Mouse (Mus musculus) thymus, adult 18-20 months (tissue): ENCODE measurements at regions not wholly inside any gene's neighbourhood (a gene's known extent, or its start where the extent isn't known, plus 50 kb on each side); places are given as distances from the start of the nearest gene placed in this dataset.

ENCODE experiments used
- DNase-seq, 2 experiments: peaks; one replicate each; pipeline ENCODE4 v3.0.0; 2022; ENCODE audit warnings: mixed read lengths in 2 of 2

DNA sequence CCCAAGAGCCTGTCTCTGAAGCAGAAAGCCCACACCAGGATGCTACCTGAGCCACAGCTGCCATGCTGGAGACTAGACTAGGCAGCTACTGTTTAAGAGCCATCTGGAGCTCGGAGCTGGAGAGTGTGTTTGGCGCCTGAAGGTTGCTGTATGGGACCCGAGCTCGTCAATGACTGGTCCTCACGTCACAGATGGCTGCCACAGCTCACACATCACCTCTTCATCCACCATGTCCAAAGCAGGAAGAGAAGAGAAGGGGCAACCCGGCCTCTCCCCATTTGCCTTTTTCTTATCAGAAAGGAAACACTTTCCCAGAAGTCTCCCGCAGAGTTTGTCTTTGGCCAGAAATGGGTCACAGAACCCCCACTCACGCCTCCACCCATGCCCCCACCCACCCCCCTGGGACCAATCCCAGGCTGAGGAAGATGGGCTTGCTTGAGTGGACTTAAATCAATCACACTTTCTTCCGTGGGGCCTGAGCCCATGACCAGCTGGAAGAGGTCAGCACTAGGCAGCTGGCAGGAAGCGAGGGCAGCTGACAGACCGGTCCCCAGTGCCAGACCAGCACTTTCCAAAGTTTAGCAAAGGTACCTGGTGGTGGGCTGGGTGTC is 53.5 kb upstream of the Ptpn1 start:
- DNase-seq = no peak

DNA sequence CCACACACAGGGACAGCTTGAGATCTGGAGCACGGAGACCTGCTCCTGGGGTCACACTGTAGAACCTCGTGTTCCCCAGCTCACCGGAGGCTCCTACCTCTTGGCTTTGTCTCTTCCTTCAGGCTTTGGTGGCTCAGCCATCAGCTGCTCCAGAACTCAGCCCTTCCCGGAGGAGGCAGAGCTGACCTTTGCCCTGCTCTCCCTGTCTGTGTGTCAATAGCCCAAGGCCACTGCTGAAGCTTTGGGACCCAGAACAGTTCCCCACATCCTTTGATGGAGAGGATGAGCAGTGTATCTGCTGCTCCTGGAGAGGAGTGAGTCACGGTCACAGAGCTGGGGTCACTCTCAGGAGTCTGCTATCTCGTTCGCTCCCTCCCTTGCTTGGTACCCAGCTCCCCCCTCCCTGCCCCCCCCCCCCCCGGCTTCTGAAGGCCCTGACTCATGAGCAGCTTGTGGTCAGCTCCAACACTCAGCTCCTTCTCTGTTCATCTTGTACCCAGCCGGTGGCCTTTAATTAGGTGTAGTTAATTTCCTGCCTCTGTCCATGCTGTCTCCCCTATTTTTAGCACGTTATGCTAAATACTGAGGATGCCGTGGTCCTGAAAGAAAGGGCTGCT is 54.5 kb upstream of the Ptpn1 start:
- no peak for DNase-seq

DNA sequence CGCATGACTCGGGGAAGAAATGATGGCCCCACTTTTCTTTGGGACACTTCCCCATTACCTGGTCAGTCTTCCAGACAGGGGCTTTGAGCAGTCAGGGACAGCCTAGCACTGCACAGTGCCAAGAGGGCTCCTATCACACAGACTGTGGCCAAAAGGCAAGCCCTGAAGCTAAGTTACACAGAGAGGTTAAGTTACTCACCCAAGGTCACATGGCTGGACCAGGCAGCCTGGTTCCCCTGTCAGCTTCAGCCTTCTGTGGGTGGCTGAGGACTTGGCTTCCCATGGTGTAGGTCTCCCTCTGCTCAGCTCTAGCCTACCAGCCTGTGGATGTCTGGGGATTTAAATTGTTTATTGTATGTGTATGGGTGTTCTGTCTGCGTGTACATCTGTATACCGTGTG is 59.4 kb upstream of the Ptpn1 start:
- DNase-seq = no peak

DNA sequence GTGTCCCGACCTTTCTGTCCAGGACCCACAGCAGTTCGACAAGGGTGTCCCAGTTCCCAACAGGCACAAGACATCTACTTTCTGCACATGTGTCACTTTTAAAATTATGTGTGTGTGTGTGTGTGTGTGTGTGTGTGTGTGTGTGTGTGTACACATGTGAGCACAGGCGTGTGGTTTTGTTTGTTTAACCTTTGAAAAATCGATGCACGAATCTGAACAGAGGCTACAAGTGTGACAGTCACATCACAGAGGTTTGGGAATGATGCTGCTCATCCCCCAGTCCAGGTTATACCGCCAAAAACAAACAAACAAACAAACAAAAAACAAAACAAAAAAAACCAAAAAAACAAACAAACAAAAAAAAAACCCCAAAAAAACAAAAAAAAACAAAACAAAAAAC is 61.7 kb upstream of the Ptpn1 start:
- no peak for DNase-seq

DNA sequence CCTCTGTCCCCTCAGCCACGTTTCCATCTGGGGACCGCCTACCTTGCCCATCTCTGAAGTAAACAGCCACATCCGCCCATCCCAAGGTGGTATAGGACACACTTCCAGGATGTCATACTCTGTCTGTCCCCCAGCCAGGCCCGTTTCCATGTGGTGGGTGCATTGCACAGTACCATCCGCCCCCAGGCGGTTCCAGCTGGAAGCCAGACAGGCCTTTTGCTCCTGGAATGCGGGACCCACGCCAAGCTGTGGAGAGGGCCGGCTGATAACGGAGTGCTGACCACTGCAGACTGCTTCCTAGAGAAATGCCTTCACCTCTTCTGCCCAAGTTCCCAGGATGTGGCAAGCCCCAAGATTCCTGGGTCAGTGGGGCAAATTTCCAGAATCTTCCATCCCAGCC is 65.1 kb upstream of the Ptpn1 start:
- DNase-seq = no peak

DNA sequence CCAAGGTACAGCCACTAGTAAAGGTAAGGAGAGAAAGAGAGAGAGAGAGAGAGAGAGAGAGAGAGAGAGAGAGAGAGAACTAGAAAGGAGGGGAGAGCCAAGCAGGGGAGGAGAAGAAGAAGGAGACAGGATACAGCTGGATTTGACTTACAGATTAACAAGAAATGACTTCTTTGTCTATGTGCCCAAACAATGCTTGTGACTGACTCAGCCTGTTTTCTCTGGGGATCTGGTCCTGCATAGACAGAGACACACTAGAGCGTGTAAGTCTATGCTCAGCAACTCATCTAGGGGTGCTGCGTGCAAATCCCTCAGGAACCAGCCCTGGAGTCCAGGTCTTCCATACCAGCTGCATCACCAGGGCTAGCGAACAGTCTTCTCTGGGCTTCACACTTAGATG is 66.3 kb upstream of the Ptpn1 start:
- no peak for DNase-seq

DNA sequence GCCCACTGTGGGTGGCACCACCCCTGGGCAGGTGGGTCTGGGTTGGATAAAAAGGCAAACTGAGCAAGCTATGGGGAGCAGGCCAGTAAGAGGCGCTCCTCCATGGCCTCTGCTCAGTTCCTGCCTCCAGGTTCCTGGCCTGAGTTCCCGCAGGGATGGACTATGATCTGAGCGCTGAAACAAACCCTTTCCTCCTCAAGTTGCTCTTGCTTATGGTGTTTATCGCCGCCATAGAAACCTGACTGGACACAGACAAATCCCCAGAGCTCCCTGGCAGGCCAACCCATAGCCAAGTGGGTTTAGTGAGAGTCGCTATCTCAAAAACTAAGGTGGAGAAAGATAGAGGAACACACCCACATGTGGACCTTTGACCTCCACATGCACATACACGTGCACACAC is 67.2 kb upstream of the Ptpn1 start:
- DNase-seq = no peak

DNA sequence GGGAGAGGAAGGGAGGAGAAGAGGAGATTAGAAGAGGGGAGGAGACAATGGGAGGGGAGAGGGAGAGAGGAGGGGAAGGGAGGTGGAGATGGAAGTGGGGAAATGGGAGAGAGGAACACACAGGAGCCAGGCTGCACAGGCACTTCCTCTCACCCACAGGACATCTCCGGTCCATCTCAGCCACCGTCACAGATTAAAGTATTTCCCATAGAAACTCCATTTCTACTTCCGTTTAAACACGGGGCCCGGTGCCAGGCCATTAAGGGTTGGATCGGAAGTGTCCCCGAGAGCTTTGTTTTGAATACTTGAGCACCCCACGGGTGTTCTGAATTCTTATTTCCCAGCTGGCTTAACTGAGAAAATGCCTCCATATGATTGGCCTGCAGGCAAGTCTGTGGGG is 67.6 kb upstream of the Ptpn1 start:
- no peak for DNase-seq

DNA sequence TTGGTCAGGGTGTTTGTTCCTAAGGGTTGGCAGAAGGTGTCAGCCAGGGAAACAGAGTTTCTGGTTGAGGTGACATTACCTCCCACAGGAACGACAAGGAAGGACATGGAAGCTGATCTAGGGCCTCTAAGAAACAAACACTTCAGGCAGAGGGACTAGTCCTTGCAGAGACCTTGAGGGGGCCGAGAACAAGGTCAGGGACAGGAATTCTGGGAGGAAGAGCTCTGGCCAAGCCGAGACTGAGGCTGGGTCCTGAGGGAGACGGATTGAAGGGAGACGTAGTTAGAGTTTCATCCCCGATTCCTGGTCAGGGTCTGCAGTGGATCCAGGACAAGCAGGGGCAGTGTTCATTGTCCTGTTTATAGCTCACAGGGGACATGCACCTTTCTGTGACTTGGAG is 68.2 kb upstream of the Ptpn1 start:
- DNase-seq = no peak

DNA sequence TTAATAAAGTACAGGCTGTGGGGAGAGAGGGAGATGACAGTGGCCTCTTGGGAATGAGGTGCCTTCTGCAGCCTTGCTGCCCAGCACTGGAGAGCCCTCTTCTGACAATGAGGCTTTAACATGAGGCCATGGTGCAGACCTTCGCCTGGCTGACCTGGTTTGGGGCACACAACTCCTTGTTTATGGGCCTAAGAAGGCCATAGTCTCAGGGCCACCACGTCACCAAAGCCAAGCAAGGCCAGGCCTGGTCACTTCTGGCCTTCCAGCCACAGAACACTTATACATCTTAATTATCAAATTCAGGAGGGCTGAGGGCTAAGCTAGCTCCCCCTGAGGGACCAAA is 70.7 kb upstream of the Ptpn1 start:
- no peak for DNase-seq

DNA sequence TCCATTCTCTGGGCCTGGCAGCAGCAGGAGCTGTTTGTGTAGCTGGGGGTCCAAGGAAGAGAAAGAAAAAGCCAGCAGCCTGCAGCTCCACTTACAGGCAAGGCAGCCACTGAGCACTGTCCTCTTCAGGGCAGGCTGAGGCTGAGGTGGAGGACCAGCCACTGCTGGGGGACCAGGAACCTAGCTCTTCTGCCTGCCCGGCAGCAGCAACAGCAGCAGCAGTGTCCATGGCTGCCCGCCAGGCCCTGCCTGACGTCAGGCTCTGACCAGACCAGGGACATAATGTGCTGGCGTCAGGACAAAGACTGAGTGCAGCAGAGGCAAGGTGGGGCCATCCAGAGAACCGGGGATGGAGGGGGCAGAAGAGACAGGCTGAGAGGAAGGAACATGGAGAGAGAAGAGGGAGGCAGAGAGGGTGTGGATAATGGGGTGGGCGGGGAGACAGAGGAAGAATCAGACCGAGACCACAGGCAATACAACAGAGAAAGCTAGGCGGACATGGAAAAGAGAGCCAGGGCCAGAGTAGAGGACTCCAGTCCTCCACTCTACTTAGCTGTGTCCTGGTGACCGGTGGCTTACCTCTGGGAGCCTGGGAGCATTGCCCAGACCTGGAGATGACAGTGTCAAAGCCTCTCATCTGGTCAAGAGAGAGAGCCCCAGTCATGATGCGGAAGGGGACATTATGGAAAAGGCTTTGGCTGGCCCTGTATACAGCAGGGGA is 71.2 kb upstream of the Ptpn1 start:
- peak; percentile 23 to 26 for DNase-seq

DNA sequence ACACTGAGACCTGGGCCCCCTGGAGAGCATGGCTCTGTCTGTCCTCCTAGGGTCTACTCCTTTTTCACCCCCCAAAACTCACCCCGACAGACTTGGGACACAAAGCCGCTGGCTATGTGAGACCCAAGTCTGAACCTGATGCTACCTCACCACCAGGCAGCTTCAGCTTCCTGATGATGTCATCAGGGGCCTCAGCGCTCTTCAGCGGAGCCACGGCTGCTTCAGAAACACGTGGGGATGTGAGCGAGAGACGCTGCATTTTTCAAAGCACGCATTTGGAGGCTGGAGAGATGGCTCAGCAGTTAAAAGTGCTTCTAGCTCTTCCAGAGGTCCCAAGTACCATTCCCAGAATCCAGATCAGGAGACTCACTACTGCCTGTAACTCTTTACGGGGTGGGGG is 72.3 kb upstream of the Ptpn1 start:
- DNase-seq = no peak

DNA sequence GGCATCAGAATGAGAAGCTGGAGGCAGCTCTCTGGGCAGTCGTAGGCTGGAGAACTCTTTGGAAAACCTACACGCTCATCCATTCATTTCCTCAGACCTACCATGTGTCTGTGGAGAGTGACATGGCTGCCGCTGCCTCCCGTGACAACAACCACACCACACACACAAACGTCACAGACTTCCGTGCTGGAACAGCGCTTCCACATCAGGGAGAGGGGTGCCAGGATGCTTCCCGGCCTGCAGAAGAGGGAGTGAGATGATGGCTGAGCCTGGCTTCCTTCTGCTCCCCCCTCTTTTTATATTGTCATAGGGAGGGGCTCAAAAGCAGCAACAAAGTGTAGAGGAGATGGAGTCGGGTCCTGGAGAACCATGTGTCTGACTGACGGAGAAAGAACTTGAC is 73.5 kb upstream of the Ptpn1 start:
- no peak for DNase-seq

DNA sequence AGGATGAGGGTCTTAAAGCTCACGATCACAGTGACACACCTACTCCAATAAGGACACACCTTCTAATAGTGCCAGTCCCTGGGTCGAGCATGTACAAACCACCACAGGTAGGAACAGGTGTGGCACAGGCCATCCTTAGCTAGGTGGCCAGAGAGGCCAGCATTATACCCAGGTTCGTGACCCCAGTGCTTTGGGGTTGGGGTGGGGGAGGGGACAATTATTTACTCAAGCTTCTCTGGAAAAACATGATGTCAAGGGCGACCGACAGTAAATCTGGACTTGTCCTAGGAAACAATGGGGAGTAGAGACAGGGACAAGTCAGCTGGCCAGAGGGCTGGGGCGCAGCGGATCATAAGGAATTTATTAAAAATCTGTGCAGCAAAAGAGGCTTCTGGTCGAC is 73.9 kb upstream of the Ptpn1 start:
- no peak for DNase-seq

DNA sequence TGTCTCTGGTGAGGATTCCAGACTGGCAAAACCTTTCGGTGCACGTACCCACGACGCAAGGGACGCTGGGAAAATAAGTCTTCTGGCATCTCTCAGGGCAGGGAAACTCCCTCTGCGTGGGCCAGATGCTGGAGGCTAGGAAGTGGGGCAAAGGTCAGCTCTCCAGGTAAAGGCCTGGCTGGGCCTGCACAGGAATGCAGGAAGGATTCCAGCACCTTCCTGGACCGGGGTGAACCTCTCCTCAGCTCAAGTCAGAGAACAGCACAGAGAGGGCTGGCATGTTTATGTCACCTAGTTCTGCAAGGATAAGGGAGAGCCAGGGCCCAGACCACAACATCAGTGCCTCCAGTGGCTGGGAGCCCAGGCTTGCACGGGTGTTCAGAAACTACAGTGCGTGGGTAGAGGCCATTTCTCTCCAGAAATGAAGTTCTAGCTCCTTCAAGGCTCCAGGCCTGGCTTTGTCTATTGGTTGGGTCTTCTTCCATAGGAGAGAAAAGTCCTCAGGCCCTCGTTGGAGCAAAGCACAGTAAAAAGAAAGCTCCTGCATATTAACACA is 74.9 kb upstream of the Ptpn1 start:
- DNase-seq = no peak

DNA sequence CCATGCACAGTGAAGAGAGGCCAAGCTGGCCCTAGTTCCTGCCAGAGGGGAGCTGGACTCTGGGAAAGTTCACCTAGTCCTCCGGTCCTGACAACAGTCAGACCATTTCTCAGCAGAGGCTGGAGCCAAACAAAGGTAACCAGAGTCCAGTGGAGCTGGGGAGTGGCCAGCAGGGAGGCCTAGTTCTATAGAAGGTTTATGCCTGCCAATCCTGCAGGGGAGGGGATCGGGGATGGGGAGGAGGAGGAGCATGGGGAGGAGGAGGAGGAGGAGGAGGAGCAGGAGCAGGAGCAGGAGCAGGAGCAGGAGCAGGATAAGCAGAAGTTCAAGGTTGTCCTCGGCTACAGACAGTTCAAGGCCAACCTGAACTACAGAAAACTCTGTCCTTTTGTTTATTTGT is 75.8 kb upstream of the Ptpn1 start:
- no peak for DNase-seq

DNA sequence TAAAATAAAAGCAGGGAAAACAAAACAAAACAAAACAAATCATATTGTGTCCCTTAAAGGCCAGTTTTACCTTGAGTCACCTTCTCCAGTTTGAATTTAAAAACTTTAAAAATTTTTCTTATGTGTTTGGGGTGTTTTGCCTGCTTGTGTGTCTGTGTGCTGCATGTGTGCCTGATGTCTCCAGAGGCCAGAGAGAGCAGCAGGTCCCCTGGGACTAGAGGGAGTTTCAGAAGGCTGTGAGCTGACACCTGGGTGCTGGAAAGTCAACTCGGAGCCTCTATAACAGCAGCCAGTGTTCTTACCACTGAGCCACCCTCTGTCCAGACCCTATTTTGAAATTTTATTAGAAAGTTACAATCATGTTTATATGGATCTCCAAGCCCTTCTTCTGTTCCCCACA is 77.8 kb upstream of the Ptpn1 start:
- no peak for DNase-seq

DNA sequence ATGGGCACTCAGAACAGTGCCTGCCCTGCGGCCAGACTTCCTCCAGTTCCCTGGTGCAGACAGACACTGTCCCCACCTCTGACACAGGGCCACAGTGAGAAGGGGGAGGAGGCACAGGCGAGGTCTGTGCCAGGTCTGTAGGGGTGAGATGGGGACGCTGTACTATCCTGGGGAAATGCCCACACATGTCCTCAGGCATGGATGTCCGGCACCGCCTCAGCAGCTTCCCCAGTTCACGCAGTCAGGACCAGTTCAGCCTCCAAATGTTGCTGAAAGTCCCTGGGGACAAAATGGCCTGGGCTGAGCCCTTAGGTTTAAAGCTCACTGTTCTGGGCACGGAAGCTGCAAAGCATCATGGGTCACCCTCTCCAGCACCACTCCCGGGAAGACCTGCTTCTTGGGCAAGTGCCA is 78.4 kb upstream of the Ptpn1 start:
- no peak for DNase-seq

DNA sequence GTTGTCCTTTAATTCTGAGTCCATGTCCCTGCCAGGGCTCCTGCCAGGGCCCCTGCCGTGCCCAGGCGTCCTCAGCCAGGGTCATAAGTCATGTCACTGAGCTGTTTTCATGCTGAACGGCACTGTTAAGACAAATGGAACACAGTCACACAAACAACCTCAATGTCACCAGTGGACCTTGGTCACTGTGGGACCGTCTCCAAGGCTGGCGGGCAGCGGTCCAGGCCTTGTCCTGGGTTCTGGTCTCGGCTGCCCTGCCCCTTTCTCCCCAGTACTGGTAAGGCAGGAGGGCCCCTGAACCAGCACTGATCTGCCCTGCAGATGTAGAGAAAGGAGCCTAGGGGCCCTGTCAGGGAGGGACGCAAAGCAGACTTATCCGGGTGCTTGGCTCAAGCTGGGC is 79.3 kb upstream of the Ptpn1 start:
- no peak for DNase-seq

DNA sequence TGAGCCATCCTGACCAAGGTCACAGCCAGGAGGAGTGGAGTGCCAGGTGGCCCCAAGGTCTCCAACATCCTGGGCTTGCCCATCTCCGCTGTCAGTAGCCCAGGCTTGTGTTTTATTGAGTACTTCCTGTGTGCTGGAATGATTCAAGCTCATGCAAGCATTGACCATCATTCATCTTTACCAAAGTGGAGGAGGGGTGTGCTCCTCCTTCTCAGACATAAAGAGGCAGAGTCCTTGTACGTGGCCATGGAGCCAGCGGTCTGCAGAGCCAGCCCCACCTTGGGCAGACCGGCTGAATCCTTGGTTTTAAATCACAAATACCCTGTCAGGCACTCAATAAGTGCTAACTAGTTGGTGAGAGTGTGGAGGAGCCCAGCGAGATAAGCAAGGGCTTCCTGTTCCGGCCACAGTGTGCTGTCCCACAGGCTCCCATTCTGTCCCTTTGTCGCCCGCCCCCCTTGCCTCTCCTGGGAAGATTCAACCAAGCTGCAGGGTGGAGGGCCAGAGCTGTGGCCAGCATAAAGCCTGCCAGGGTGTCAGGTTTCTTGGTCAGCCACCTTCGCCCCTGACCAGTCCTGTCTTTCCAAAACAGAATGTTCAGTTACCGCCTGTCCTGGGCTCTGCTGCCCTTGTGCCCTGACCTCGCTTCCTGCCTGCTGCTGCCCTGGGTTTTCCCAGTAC is 80.5 kb upstream of the Ptpn1 start:
- no peak for DNase-seq

DNA sequence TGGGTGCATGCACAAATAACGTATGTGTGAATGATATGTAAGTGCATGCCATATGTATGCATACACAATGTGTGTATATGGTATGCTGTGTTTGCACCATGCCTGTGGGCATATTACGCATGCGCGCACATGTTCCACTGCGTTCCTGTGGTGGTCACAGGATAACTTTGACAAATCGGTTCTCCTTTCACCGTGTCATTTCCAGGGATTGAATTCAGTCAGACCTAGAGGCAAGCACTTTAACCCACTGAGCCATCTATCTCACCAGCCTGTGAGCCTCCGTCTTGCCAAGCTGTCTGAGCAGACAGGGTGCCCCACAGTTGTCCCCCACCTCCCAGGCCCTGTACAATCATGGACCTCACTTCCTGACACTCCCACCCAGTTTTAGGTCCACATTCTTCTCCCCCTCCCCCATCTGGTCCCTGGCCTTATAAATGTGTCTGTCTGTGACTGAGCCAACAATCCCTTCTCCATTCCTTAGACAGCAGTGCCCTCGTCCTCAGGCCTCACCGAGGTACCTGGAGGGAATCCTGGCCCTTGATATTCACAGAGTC is 81.8 kb upstream of the Ptpn1 start:
- no peak for DNase-seq

DNA sequence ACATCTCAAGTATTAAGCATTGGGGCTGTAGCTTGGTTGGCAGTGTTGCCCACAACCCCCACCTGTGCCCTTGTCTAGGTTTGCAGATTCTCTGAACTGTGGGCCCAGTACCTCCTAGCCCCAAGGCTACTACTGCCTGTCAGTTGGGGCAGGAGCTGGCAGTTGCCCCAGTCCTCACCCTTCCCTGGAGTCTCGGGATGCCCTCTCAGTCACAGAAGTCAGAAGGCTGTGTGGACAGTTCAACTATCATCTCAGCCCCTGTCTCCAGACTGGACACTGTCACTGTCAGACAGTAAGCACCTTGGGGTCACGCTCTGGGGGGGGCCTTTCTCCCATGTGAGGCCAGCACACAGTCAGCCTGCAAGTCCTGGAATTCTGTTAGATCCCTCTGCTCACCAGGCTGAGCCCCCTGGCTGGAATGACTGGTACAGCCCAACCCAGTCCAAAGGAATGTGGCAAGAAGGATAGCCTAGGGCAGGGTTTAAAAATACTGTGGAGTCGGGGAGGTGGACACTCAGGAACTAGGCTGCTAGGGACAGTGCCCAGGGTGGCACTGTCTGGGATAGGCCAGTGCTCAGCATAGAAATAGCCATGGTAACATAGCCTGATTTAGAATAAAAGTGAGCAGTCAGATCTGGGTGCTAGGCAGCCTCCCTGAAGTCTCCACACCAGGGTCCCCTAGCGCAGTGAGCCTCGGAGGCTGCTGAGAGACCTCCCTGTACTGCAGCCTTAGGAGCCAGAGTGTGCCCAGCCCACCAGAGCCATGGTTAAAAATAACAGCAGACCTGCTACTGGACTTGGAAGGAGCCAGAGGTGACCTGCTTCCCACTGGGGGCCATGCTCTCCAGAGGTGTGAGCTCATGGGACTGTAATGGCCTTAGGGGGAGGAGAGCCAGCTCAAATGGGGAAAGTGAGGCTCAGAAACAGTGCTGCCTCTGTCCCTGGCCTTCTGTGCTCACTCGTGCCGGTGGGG is 83.1 kb upstream of the Ptpn1 start:
- DNase-seq = no peak
